Mouse (Mus musculus) testis, adult 2 months (tissue): ENCODE measurements around the gene Nav2.

Experiments used
- CTCF ChIP-seq: fragments of 200-500 bp; IDR thresholded peaks from 2 replicates; pipeline ENCODE4 v1.5.1; 2012; ENCODE audit warnings: low read depth, mild to moderate bottlenecking, inconsistent platforms, low read length, moderate library complexity; ENCODE audit not compliant: control insufficient read depth, insufficient read depth, insufficient replicate concordance
- POLR2A ChIP-seq: fragments of 200-500 bp; IDR thresholded peaks from 2 replicates; pipeline ENCODE4 v1.6.1; 2012; ENCODE audit warnings: low read depth, mild to moderate bottlenecking, inconsistent platforms, low read length, moderate library complexity; ENCODE audit not compliant: control insufficient read depth

GRCm38 (mm10) chr7:49462328-49462811 is 553.9 kb downstream of the Nav2 start:
- TF ChIP-seq POLR2A (no peak), CTCF (no peak)
